ENCODE assay signal across 16 mouse cellular contexts in genomic region chr2:103661696-103662095, GRCm38 (mm10).
A peak's percentile ranks its signal among the peaks of the same experiment; 100 is the strongest.
DNase-seq lines count a peak whose midpoint lies in the region; ATAC-seq and TF ChIP-seq lines count a peak whose summit lies in the region.
"Had no signal": no experiment of that assay in that cellular context is flagged by ENCODE, and none has a peak within 500 bp of the region (broad histone marks: within the 10 kb centered on the region; RNA-seq: fewer than 3 reads in every experiment).

No protein-coding gene starts in this region.

- no peaks in the 10 kb centered on the region for H3K27me3 ChIP-seq in cerebellum, adult 2 months (ENCODE audit: control insufficient read depth, insufficient read depth, low read length)
- H3K27me3 ChIP-seq in heart, embryonic 12.5 days (replicated peaks), result no peaks in the 10 kb centered on the region
- H3K27me3 ChIP-seq: limb, embryonic 12.5 days; stomach, embryonic 15.5 days had no signal

- H3K36me3 ChIP-seq in heart, embryonic 12.5 days, result no peaks in the 10 kb centered on the region
- H3K36me3 ChIP-seq: G1E; limb, embryonic 12.5 days; neural tube, embryonic 12.5 days; stomach, embryonic 15.5 days had no signal

- H3K9ac ChIP-seq in heart, embryonic 12.5 days, result peak overlapping the region; percentile 52; the same call in 1 of the 2 replicates
- H3K9ac ChIP-seq: limb, embryonic 12.5 days; neural tube, embryonic 12.5 days; stomach, embryonic 15.5 days had no signal

- no peak for TF ChIP-seq CTCF in cerebellum, adult 2 months (IDR thresholded peaks at IDR 0.05; ENCODE audit: borderline replicate concordance, insufficient read depth, low read depth, low read length)

- WGBS in cerebellum, adult 2 months, result 20% methylated on average over 1 of the region's 1 CpGs
- 32% methylated on average over 1 of the region's 1 CpGs for WGBS in heart, embryonic 12.5 days

- H3K4me3 ChIP-seq in cerebellum, adult 2 months (replicated peaks; ENCODE audit: insufficient read depth, low read depth, low read length), result no peak overlapping the region
- H3K4me3 ChIP-seq in heart, embryonic 12.5 days, result no peak overlapping the region
- H3K4me3 ChIP-seq: limb, embryonic 12.5 days; neural tube, embryonic 12.5 days; stomach, embryonic 15.5 days had no signal

- intact Hi-C loops in heart, postnatal 25 days (cut with DNase I), result loop anchor here (5.0 kb wide), 1 partner anchor 41 kb away; no protein-coding TSS in a partner anchor

- peaks cover 8% of the 10 kb centered on the region; the same call in 1 of the 2 replicates for H3K4me1 ChIP-seq in cerebellum, adult 2 months (ENCODE audit: control insufficient read depth, insufficient read depth, low read length)
- H3K4me1 ChIP-seq in heart, embryonic 12.5 days (replicated peaks), result peaks cover 75% of the 10 kb centered on the region
- H3K4me1 ChIP-seq: stomach, embryonic 15.5 days had no signal

- no peak for ATAC-seq in heart, embryonic 12.5 days (ENCODE audit: insufficient number of reproducible peaks, low FRiP score)
- ATAC-seq in monocyte, adult 5-6 weeks (replicated peaks; ENCODE audit: insufficient number of reproducible peaks, low FRiP score, low TSS enrichment, poor library complexity, severe bottlenecking), result no peak
- ATAC-seq: intestine, embryonic 16.5 days had no signal

- TF ChIP-seq POLR2A in cerebellum, adult 2 months (IDR thresholded peaks at IDR 0.05; ENCODE audit: borderline replicate concordance, insufficient read depth, low read length), result no peak

- peak; percentile 15 to 22 for DNase-seq in cerebellum, adult 2 months
- DNase-seq in cerebellum, postnatal 14 days, result no peak
- DNase-seq in heart, postnatal 25 days (ENCODE audit: low spot score), result no peak
- DNase-seq in 3134 (ENCODE audit: extremely low read depth, insufficient read length, low spot score), result peak; percentile 24
- DNase-seq in fat pad, adult 2 months (ENCODE audit: extremely low read depth, low read depth, low spot score), result peak; percentile 77
- DNase-seq in thymus, adult 18-20 months, result no peak
- DNase-seq: kidney, postnatal 36 days; layer of hippocampus, postnatal 36 days; midbrain, embryonic 14.5 days had no signal

- H3K9me3 ChIP-seq in heart, embryonic 12.5 days (replicated peaks), result no peaks in the 10 kb centered on the region
- H3K9me3 ChIP-seq: G1E; limb, embryonic 12.5 days; neural tube, embryonic 12.5 days; stomach, embryonic 15.5 days had no signal

- no peak overlapping the region for H3K27ac ChIP-seq in cerebellum, adult 2 months (ENCODE audit: insufficient read depth, low read length)
- peak overlapping the region; percentile 84 for H3K27ac ChIP-seq in heart, embryonic 12.5 days (ENCODE audit: poor library complexity, severe bottlenecking)
- H3K27ac ChIP-seq: limb, embryonic 12.5 days; neural tube, embryonic 12.5 days; stomach, embryonic 15.5 days had no signal

- no peak overlapping the region; the same call in 1 of the 2 replicates for H3K4me2 ChIP-seq in heart, embryonic 12.5 days
- H3K4me2 ChIP-seq: limb, embryonic 12.5 days; neural tube, embryonic 12.5 days; stomach, embryonic 15.5 days had no signal

Comparison
In these comparisons a context has a peak if more than half of its experiments do, and no peak if none do; other contexts are left out.
1. DNase-seq: peak in cerebellum, adult 2 months (2 of 2), 3134 (single experiment) and fat pad, adult 2 months (single experiment); none in cerebellum, postnatal 14 days (0 of 2), heart, postnatal 25 days (single experiment) and thymus, adult 18-20 months (0 of 2).